Mouse (Mus musculus): ENCODE measurements around the gene Klra8. TPM values are rescaled to one million over a fixed set of nuclear protein-coding genes. Genes with fewer than 3 reads are reported as not detected.
"Not testable (repeated sequence)": the region's sequence is repeated elsewhere in the genome, so short reads cannot be mapped to it uniquely, and the experiment has no call there.

The Klra8 gene
- total RNA-seq (2021): not detected

DNA sequence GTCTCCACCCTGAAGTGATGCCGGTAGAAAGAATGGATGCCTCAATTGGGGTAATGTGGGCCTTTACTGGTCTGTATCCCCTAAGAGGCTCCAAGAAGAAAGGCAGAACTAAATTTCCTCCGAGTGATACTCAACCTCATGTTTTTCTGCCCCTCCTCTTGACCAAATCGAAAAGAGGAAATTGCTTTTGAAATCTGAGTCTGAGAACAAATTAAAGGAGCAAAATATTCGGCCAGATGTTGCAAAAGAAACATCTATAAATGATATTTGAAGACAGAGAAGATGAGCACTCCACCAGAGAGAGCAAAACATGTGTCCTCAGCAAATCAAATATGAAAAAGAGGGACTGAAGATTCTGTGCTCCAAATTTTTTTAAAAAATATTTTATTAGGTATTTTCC, at the start of gene Klra8:
Gene Klra8, minus strand, starts transcription at position 101 of the 400 bp plus-strand sequence.
- DNase-seq (ENCODE audit: low spot score in 2 of 2); intact Hi-C loops (cut with DNase I): not testable (repeated sequence)

GRCm38 (mm10) chr6:130110485-130110884, 19.2 kb downstream of the Klra8 start:
- no peak for DNase-seq (ENCODE audit: low spot score in 2 of 2)
- intact Hi-C loops (cut with DNase I): no loop called here

DNA sequence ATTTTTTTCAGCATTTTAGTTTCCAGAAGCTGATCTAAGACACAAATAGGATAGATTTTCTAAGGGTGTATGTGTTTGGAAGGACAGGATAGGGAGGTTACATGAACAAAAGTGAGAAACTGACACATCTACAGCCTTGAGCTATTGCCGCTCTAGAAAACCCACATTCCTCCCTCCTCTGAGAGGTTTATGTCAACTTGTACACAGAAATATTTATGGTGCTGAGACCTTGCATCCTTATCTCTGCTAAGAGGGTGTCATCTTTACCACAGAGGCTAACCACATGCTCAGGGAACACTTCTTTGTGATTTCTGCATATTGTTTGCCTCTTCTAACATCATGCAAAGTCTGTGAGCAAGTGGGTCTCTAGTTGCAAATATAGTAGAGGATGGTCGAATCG, 27.0 kb downstream of the Klra8 start:
- intact Hi-C loops (cut with DNase I); DNase-seq (ENCODE audit: low spot score in 2 of 2): not testable (repeated sequence)

- intact Hi-C loops (cut with DNase I): no loop called here
Measured at GRCm38 (mm10) chr6:130092336-130092948, 37.3 kb downstream of the Klra8 start.

DNA sequence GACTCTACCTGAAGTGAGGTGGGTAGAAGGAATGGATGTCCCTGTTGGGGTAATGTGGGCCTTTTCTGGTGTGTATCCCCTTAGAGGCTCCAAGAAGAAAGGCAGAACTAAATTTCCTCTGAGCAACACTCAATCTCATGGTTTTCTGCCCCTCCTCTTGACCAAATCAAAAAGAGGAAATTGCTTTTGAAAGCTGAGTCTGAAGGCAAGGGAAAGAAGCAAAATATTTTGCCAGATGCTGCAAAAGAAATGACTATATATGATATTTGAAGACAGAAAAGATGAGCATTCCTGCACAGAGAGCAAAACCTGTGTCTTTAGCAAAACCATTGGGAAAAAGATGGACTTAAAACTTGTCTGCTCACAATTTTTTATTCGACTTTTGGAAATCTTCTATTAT, 62.5 kb downstream of the Klra8 start, which contains the start of gene Klra4:
Gene Klra4, minus strand, starts transcription at position 101 of the 400 bp plus-strand sequence.
- DNase-seq (ENCODE audit: low spot score in 2 of 2); intact Hi-C loops (cut with DNase I): not testable (repeated sequence)

More at GRCm38 (mm10) chr6:130092336-130092948, 37.3 kb downstream of the Klra8 start:
- DNase-seq (ENCODE audit: low spot score in 2 of 2): no peak

Other genes starting within 250 kb of the Klra8 start
- not detected for gene Klra5, start 212.2 kb downstream of the Klra8 start, total RNA-seq (2021)
- not detected for gene Klra6, start 102.9 kb downstream of the Klra8 start, total RNA-seq (2021)
- not detected for gene Klra4, start 62.6 kb downstream of the Klra8 start, total RNA-seq (2021)
- not detected for gene Klra9, start 63.2 kb upstream of the Klra8 start, total RNA-seq (2021)
- gene Klra7, start 103.4 kb upstream of the Klra8 start, total RNA-seq (2021): not detected
- not detected for gene Klra10, start 152.0 kb upstream of the Klra8 start, total RNA-seq (2021)
- not detected for gene Klra3, start 207.7 kb upstream of the Klra8 start, total RNA-seq (2021)